ENCODE assay signal across 11 mouse cellular contexts in genomic region chr2:84783840-84784566, GRCm38 (mm10). TPM values are rescaled to one million over a fixed set of nuclear protein-coding genes. Genes with fewer than 3 reads are reported as not detected.
A peak's percentile ranks its signal among the peaks of the same experiment; 100 is the strongest.
DNase-seq lines count a peak whose midpoint lies in the region; ATAC-seq lines count a peak whose summit lies in the region.
"Had no signal": no experiment of that assay in that cellular context is flagged by ENCODE, and none has a peak within 500 bp of the region (broad histone marks: within the 10 kb centered on the region; RNA-seq: fewer than 3 reads in every experiment).

No protein-coding gene starts in this region.

- 0 out of 2 replicates have a peak, but pooled peaks cover 2% of the 10 kb centered on the region for H3K4me1 ChIP-seq in kidney, embryonic 15.5 days
- no peaks in the 10 kb centered on the region; the same call in 1 of the 2 replicates for H3K4me1 ChIP-seq in intestine, embryonic 14.5 days (replicated peaks; ENCODE audit: control insufficient read depth, insufficient read depth, low read length)
- no peaks in the 10 kb centered on the region for H3K4me1 ChIP-seq in hindbrain, embryonic 11.5 days (replicated peaks; ENCODE audit: control insufficient read depth, insufficient read depth, low read length)
- no peaks in the 10 kb centered on the region for H3K4me1 ChIP-seq in hindbrain, embryonic 16.5 days (ENCODE audit: control insufficient read depth, insufficient read depth, low read depth, low read length)
- H3K4me1 ChIP-seq: forebrain, embryonic 13.5 days had no signal

- DNase-seq in kidney, adult 18-20 months, result no peak
- DNase-seq in intestine, embryonic 14.5 days (ENCODE audit: low spot score), result no peak
- no peak for DNase-seq in hindbrain, embryonic 11.5 days (ENCODE audit: low spot score)
- DNase-seq in neural tube, embryonic 10.5 days (ENCODE audit: extremely low spot score, low spot score), result no peak

- no peak overlapping the region for H3K4me2 ChIP-seq in kidney, embryonic 15.5 days
- H3K4me2 ChIP-seq in intestine, embryonic 14.5 days (ENCODE audit: low read length), result no peak overlapping the region
- H3K4me2 ChIP-seq in hindbrain, embryonic 11.5 days (replicated peaks; ENCODE audit: low read depth, low read length), result no peak overlapping the region
- H3K4me2 ChIP-seq in hindbrain, embryonic 16.5 days (ENCODE audit: low read length), result no peak overlapping the region
- H3K4me2 ChIP-seq: forebrain, embryonic 13.5 days had no signal

- H3K9ac ChIP-seq in kidney, embryonic 15.5 days, result no peak overlapping the region
- H3K9ac ChIP-seq in intestine, embryonic 14.5 days (ENCODE audit: low read length), result no peak overlapping the region
- no peak overlapping the region for H3K9ac ChIP-seq in hindbrain, embryonic 11.5 days (ENCODE audit: low read depth, low read length)
- no peak overlapping the region for H3K9ac ChIP-seq in hindbrain, embryonic 16.5 days (ENCODE audit: low read depth, low read length)
- H3K9ac ChIP-seq: forebrain, embryonic 13.5 days had no signal

- H3K9me3 ChIP-seq in kidney, embryonic 15.5 days (replicated peaks), result no peaks in the 10 kb centered on the region
- no peaks in the 10 kb centered on the region for H3K9me3 ChIP-seq in intestine, embryonic 14.5 days (ENCODE audit: control insufficient read depth, low read length)
- no peaks in the 10 kb centered on the region for H3K9me3 ChIP-seq in hindbrain, embryonic 11.5 days (ENCODE audit: control insufficient read depth, low read length)
- H3K9me3 ChIP-seq in hindbrain, embryonic 16.5 days (ENCODE audit: control insufficient read depth, low read length), result no peaks in the 10 kb centered on the region
- H3K9me3 ChIP-seq: forebrain, embryonic 13.5 days had no signal

- peak; percentile 56; the same call in 1 of the 2 replicates for ATAC-seq in kidney, embryonic 15.5 days (replicated peaks; ENCODE audit: low FRiP score)
- 0 out of 2 replicates have a peak, but pooled peaks have one; percentile 30 for ATAC-seq in erythroid progenitor cell, adult 5-6 weeks (replicated peaks; ENCODE audit: low FRiP score, poor library complexity, severe bottlenecking)
- ATAC-seq in intestine, embryonic 14.5 days (replicated peaks; ENCODE audit: low FRiP score, low TSS enrichment, low read depth), result peak; percentile 66; the same call in 1 of the 2 replicates
- ATAC-seq in megakaryocyte-erythroid progenitor cell, adult 5-6 weeks (replicated peaks; ENCODE audit: low FRiP score, low TSS enrichment, poor library complexity, severe bottlenecking), result 0 out of 2 replicates have a peak, but pooled peaks have one; percentile 26
- no peak for ATAC-seq in hindbrain, embryonic 11.5 days (ENCODE audit: low FRiP score)
- no peak for ATAC-seq in hindbrain, embryonic 16.5 days
- ATAC-seq: forebrain, embryonic 13.5 days had no signal

- peak overlapping the region; percentile 41; the same call in 1 of the 2 replicates for H3K27ac ChIP-seq in kidney, embryonic 15.5 days
- H3K27ac ChIP-seq in intestine, embryonic 14.5 days (ENCODE audit: low read depth), result peak overlapping the region; percentile 69
- no peak overlapping the region for H3K27ac ChIP-seq in hindbrain, embryonic 11.5 days (ENCODE audit: low read depth, low read length)
- no peak overlapping the region for H3K27ac ChIP-seq in hindbrain, embryonic 16.5 days (ENCODE audit: low read depth, low read length)
- H3K27ac ChIP-seq: forebrain, embryonic 13.5 days had no signal

- H3K36me3 ChIP-seq in kidney, embryonic 15.5 days, result no peaks in the 10 kb centered on the region
- H3K36me3 ChIP-seq in intestine, embryonic 14.5 days (ENCODE audit: control insufficient read depth, insufficient read depth, low read length), result no peaks in the 10 kb centered on the region
- H3K36me3 ChIP-seq in hindbrain, embryonic 11.5 days (ENCODE audit: control insufficient read depth, insufficient read depth, low read length), result no peaks in the 10 kb centered on the region
- H3K36me3 ChIP-seq in hindbrain, embryonic 16.5 days (ENCODE audit: control insufficient read depth, insufficient read depth, low read length), result no peaks in the 10 kb centered on the region

- 55% methylated on average over 3 of the region's 3 CpGs for whole genome bisulfite sequencing in kidney, embryonic 15.5 days
- WGBS in intestine, embryonic 14.5 days, result 53% methylated on average over 3 of the region's 3 CpGs
- WGBS in hindbrain, embryonic 11.5 days, result 88% methylated on average over 3 of the region's 3 CpGs
- 87% methylated on average over 3 of the region's 3 CpGs for WGBS in hindbrain, embryonic 16.5 days

- H3K4me3 ChIP-seq in kidney, embryonic 15.5 days (replicated peaks), result no peak overlapping the region
- no peak overlapping the region for H3K4me3 ChIP-seq in intestine, embryonic 14.5 days (ENCODE audit: low read depth, low read length)
- H3K4me3 ChIP-seq in hindbrain, embryonic 11.5 days (ENCODE audit: low read depth, low read length), result no peak overlapping the region
- no peak overlapping the region for H3K4me3 ChIP-seq in hindbrain, embryonic 16.5 days (ENCODE audit: low read length)
- H3K4me3 ChIP-seq: forebrain, embryonic 13.5 days had no signal

- H3K27me3 ChIP-seq in kidney, embryonic 15.5 days, result no peaks in the 10 kb centered on the region
- no peaks in the 10 kb centered on the region for H3K27me3 ChIP-seq in intestine, embryonic 14.5 days (replicated peaks; ENCODE audit: control insufficient read depth, insufficient read depth, low read length)
- no peaks in the 10 kb centered on the region for H3K27me3 ChIP-seq in hindbrain, embryonic 11.5 days (ENCODE audit: control insufficient read depth, insufficient read depth, low read length)
- H3K27me3 ChIP-seq in hindbrain, embryonic 16.5 days (replicated peaks; ENCODE audit: control insufficient read depth, insufficient read depth, low read length), result no peaks in the 10 kb centered on the region
- H3K27me3 ChIP-seq: forebrain, embryonic 13.5 days had no signal

RNA-seq across cellular contexts. Expression of gene Serping1, which starts 8.8 kb away (rescaled TPM):
- 86.7 and 109 TPM in 2 replicates for polyA plus RNA-seq in kidney, embryonic 15.5 days (2015; fragmentation: Nextera tagmentation; extraction: Ambion mirVana)
- 0.72 and 12.6 TPM in 2 replicates for total RNA-seq in erythroid progenitor cell, adult 5-6 weeks (2015; ENCODE audit: low replicate concordance)
- 1.8 and 3.8 TPM in 2 replicates for total RNA-seq in erythroid progenitor cell, adult 5-6 weeks (2017; ENCODE audit: low replicate concordance)
- polyA plus RNA-seq in intestine, embryonic 14.5 days (2014; fragmentation: Nextera tagmentation; extraction: Ambion mirVana), result 60.9 and 73.4 TPM in 2 replicates
- not detected in 2 replicates for total RNA-seq in megakaryocyte-erythroid progenitor cell, adult 5-6 weeks (2014; fragmentation: Nextera tagmentation)
- total RNA-seq in megakaryocyte-erythroid progenitor cell, adult 5-6 weeks (2017), result not detected in 2 replicates
- polyA plus RNA-seq in hindbrain, embryonic 11.5 days (2014; fragmentation: Nextera tagmentation; extraction: Ambion mirVana), result 38.0 and 46.1 TPM in 2 replicates
- polyA plus RNA-seq in hindbrain, embryonic 16.5 days (2015; fragmentation: Nextera tagmentation; extraction: Ambion mirVana), result 40.8 and 42.3 TPM in 2 replicates
- total RNA-seq: hematopoietic stem cell, adult 5-6 weeks had no signal

RNA-seq across cellular contexts. Expression of gene Ube2l6, which starts 14.6 kb away (rescaled TPM):
- polyA plus RNA-seq in kidney, embryonic 15.5 days (2015; fragmentation: Nextera tagmentation; extraction: Ambion mirVana), result 42.8 and 51.1 TPM in 2 replicates
- total RNA-seq in erythroid progenitor cell, adult 5-6 weeks (2015; ENCODE audit: low replicate concordance), result 424 and 462 TPM in 2 replicates
- total RNA-seq in erythroid progenitor cell, adult 5-6 weeks (2017; ENCODE audit: low replicate concordance), result 282 and 312 TPM in 2 replicates
- polyA plus RNA-seq in intestine, embryonic 14.5 days (2014; fragmentation: Nextera tagmentation; extraction: Ambion mirVana), result 33.2 and 33.3 TPM in 2 replicates
- total RNA-seq in megakaryocyte-erythroid progenitor cell, adult 5-6 weeks (2014; fragmentation: Nextera tagmentation), result 37.2 and 56.9 TPM in 2 replicates
- 35.3 and 56.3 TPM in 2 replicates for total RNA-seq in megakaryocyte-erythroid progenitor cell, adult 5-6 weeks (2017)
- polyA plus RNA-seq in hindbrain, embryonic 11.5 days (2014; fragmentation: Nextera tagmentation; extraction: Ambion mirVana), result 39.7 and 42.1 TPM in 2 replicates
- 26.1 and 27.8 TPM in 2 replicates for polyA plus RNA-seq in hindbrain, embryonic 16.5 days (2015; fragmentation: Nextera tagmentation; extraction: Ambion mirVana)

RNA-seq across cellular contexts. Expression of gene Smtnl1, which starts 38.4 kb away (rescaled TPM):
- 0.42 and 0.43 TPM in 2 replicates for polyA plus RNA-seq in kidney, embryonic 15.5 days (2015; fragmentation: Nextera tagmentation; extraction: Ambion mirVana)
- not detected in 2 replicates for total RNA-seq in erythroid progenitor cell, adult 5-6 weeks (2015; ENCODE audit: low replicate concordance)
- not detected in 2 replicates for total RNA-seq in erythroid progenitor cell, adult 5-6 weeks (2017; ENCODE audit: low replicate concordance)
- polyA plus RNA-seq in intestine, embryonic 14.5 days (2014; fragmentation: Nextera tagmentation; extraction: Ambion mirVana), result 0.27 TPM in 1 of 2 replicates, not detected in the other
- not detected in 2 replicates for total RNA-seq in megakaryocyte-erythroid progenitor cell, adult 5-6 weeks (2014; fragmentation: Nextera tagmentation)
- total RNA-seq in megakaryocyte-erythroid progenitor cell, adult 5-6 weeks (2017), result not detected in 2 replicates
- polyA plus RNA-seq in hindbrain, embryonic 11.5 days (2014; fragmentation: Nextera tagmentation; extraction: Ambion mirVana), result not detected in 2 replicates
- polyA plus RNA-seq in hindbrain, embryonic 16.5 days (2015; fragmentation: Nextera tagmentation; extraction: Ambion mirVana), result not detected in 2 replicates
- total RNA-seq: left cerebral cortex, adult 18-20 months had no signal

RNA-seq across cellular contexts. Expression of gene Gm19426, which starts 40.5 kb away (rescaled TPM):
- polyA plus RNA-seq in kidney, embryonic 15.5 days (2015; fragmentation: Nextera tagmentation; extraction: Ambion mirVana), result 13.2 and 13.7 TPM in 2 replicates
- not detected in 2 replicates for total RNA-seq in erythroid progenitor cell, adult 5-6 weeks (2015; ENCODE audit: low replicate concordance)
- not detected in 2 replicates for total RNA-seq in erythroid progenitor cell, adult 5-6 weeks (2017; ENCODE audit: low replicate concordance)
- polyA plus RNA-seq in intestine, embryonic 14.5 days (2014; fragmentation: Nextera tagmentation; extraction: Ambion mirVana), result 4.6 and 5.3 TPM in 2 replicates
- 0.98 TPM in 1 of 2 replicates, not detected in the other for total RNA-seq in megakaryocyte-erythroid progenitor cell, adult 5-6 weeks (2014; fragmentation: Nextera tagmentation)
- total RNA-seq in megakaryocyte-erythroid progenitor cell, adult 5-6 weeks (2017), result not detected in 2 replicates
- polyA plus RNA-seq in hindbrain, embryonic 11.5 days (2014; fragmentation: Nextera tagmentation; extraction: Ambion mirVana), result 7.1 TPM in 2 replicates
- 4.9 and 6.7 TPM in 2 replicates for polyA plus RNA-seq in hindbrain, embryonic 16.5 days (2015; fragmentation: Nextera tagmentation; extraction: Ambion mirVana)
- total RNA-seq: hematopoietic stem cell, adult 5-6 weeks had no signal

RNA-seq across cellular contexts. Expression of gene Timm10, which starts 42.8 kb away (rescaled TPM):
- polyA plus RNA-seq in kidney, embryonic 15.5 days (2015; fragmentation: Nextera tagmentation; extraction: Ambion mirVana), result 54.2 and 54.4 TPM in 2 replicates
- 16.8 and 17.3 TPM in 2 replicates for total RNA-seq in erythroid progenitor cell, adult 5-6 weeks (2015; ENCODE audit: low replicate concordance)
- total RNA-seq in erythroid progenitor cell, adult 5-6 weeks (2017; ENCODE audit: low replicate concordance), result 6.5 TPM in 1 of 2 replicates, not detected in the other
- polyA plus RNA-seq in intestine, embryonic 14.5 days (2014; fragmentation: Nextera tagmentation; extraction: Ambion mirVana), result 73.7 and 75.5 TPM in 2 replicates
- total RNA-seq in megakaryocyte-erythroid progenitor cell, adult 5-6 weeks (2014; fragmentation: Nextera tagmentation), result 91.6 and 94.6 TPM in 2 replicates
- 48.9 and 88.0 TPM in 2 replicates for total RNA-seq in megakaryocyte-erythroid progenitor cell, adult 5-6 weeks (2017)
- 43.1 and 44.2 TPM in 2 replicates for polyA plus RNA-seq in hindbrain, embryonic 11.5 days (2014; fragmentation: Nextera tagmentation; extraction: Ambion mirVana)
- polyA plus RNA-seq in hindbrain, embryonic 16.5 days (2015; fragmentation: Nextera tagmentation; extraction: Ambion mirVana), result 76.5 and 83.2 TPM in 2 replicates

Comparison
In these comparisons a context has a peak if more than half of its experiments do, and no peak if none do; other contexts are left out.
1. ATAC-seq: peak in kidney, embryonic 15.5 days (single experiment), erythroid progenitor cell, adult 5-6 weeks (single experiment), intestine, embryonic 14.5 days (single experiment) and megakaryocyte-erythroid progenitor cell, adult 5-6 weeks (single experiment); none in hindbrain, embryonic 11.5 days (single experiment) and hindbrain, embryonic 16.5 days (single experiment).
2. H3K27ac ChIP-seq: peak in kidney, embryonic 15.5 days (single experiment) and intestine, embryonic 14.5 days (single experiment); none in hindbrain, embryonic 11.5 days (single experiment) and hindbrain, embryonic 16.5 days (single experiment).